Mouse (Mus musculus): Measurements from ENCODE around the gene Grid1.

The Grid1 gene

DNA sequence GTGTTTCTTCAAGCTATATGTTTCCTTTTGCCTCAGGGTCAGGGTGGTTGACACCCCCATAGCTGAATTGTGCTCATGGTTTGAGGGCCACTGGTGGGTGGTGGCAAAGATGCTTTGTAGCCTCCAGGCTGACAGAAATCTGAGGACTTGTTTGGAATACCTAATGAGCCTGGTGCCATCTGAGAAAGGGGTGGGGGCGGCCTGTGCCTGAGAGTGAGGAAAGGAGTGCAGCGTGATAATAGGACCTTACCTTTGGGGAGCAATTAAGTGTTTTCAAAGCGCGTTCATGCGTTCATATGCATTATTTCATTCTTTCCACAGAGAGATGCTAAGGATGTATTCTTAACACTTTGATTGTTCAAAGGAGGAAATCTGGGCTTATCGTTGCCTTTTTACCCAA is 372.3 kb downstream of the Grid1 start:
- in situ Hi-C loops (cut with MboI, MseI) = no loop called here

DNA sequence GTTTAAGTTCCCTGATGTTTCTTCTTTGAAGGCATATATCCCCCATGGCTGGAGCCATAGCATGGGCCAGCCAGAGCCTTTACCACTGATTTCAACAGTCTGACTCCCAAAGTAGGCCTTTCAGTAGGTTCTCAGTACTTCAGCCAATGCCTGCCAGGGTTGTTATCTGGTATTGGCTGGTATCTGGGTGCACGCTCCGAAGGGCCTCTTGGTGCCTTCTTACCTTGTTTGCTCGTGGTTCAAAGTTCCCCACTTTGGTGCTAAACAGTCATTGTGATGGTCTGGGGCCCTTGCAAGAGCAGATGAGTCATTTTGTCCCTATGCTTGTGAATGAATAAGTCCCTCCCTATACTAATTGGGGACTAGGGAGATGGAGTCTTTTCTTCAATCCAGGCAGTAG is 377.5 kb downstream of the Grid1 start:
- in situ Hi-C loops (cut with MboI, MseI) = no loop called here

DNA sequence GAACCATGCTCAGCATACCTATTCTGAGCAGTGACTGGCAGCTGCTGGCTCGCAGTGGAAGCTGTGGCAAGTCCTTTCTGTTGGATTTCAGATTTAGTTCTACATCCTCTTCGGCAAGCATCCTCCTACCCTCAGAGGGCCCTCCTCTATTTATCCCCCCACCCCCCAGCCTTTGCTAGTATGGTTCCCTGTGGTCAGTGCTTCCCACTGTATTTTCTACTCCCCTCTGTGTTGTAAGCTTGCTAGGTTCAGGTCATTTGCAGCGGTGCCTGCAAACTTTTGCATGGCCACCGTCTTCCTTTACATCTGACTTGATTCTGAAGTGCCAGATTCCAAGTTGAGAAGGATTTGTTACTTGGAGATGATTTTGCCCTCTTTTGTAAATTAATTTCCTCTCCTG is 378.5 kb downstream of the Grid1 start:
- in situ Hi-C loops (cut with MboI, MseI) = no loop called here

DNA sequence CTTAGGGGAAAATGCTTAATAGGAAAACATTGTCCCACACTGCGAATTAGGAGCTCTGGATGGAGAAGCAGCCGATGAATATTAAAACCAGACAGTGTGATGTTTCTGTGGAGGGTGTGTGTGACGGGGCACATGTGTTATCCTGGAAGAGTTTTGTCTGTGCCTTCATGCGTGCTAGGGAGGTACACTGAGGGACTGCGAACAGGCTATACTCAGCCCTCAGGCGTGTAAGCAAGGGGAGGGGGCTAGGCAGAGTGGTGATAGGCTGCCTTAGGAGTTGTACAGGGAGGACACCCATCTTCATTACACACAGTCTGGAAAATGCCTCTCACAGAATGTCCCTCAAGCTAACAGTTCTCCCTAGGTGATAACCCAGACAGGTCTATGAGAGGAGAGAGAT is 379.0 kb downstream of the Grid1 start:
- in situ Hi-C loops (cut with MboI, MseI) = no loop called here

DNA sequence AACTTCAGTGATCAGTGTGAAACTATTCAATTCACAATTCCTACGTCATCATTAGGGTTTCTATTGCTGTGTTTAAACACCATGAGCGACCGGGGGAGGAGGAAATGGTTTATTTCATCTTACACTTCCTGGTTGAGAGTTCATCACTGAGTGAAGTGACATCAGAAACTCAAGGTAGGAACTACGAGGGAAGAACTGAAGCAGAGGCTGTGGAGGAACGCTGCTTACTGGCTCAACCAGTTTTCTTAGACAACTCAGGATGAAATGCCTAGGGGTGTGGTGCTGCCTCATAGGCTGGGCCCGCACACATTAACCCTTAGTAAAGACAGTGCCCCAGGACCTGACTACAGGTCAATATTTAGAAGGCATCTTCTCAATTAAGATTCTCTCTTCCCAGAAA is 389.5 kb downstream of the Grid1 start:
- in situ Hi-C loops (cut with MboI, MseI) = no loop called here

DNA sequence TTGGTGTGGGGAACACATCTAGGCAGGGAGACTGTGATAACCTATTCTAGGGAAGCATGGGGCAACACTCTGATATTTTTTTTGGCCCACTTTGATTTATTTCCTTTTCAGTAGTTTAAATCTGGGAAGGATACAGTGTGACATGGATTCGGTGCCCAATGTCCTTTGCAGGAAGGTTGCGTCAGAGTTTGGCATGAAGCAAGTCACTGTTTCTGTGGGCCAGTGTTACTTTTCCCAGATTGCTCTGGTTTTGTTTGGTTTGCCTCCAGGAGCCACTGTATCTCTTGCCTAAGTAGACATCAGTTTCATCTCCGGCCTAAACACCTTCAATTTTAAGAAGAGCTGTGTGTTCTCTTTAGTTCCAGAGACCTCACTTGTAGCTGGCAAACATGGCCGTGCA is 399.1 kb downstream of the Grid1 start:
- in situ Hi-C loops (cut with MboI, MseI) = no loop called here

DNA sequence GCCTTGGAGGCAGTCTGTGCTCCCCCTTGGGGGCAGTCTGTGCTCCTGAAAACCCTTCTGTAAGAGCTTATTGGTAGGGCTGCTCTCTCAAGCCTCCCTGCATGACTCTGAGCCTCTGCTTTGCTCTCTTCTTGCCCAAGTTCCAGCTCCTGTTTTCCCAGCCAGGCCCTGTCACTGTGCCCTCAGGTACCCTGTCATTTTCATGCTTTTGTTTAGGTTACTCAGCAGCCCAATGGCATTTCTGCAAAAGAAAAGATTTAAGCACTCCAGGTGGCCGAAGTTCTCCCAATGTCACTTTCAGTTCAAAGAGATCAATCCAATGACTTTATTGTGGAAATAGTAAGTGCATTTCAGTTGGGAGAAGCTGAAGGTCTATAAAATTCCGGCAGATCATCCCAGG is 402.3 kb downstream of the Grid1 start:
- in situ Hi-C loops (cut with MboI, MseI) = no loop called here

DNA sequence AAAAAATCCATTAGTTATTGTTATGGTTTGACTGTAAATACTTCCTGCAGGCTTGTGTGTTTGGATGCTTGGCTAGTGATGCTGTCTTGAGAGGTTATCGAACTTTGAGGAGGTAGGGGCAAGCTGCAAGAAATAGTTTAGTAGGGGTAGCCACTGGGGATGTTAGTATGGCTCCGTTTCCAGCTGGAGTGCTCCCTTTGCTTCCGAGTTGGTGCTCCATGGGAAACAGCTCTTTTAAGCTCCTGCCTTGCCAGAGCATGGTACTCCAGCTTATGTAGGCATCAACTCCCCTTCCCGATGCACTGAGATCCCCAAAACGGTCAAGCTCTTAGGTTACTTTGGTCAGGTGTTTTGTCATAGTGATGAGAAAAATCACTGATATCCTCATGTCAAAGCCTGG is 407.7 kb downstream of the Grid1 start:
- in situ Hi-C loops (cut with MboI, MseI) = loop anchor here in 1 of 2 experiments (5.0 kb wide), 1 partner anchor 50 kb away; no protein-coding TSS in a partner anchor

DNA sequence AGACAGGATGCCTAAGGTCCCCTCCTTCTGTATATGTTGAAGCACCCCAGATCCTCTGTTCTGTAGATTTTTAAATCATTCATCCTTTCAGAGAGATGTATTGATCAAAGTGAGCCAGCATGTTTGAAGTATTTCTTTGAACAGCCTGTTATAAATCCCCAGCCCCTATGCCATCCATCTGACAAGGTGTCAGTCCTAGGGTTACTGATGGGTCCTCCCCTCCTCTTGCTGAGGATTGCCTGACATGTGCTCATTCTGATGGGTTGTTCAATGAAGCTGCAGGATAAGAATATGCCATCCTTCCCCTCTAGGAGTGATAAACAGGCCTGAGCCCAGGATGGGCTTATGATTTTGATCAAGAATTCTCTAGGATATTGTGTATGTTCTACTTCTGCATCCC is 411.5 kb downstream of the Grid1 start:
- in situ Hi-C loops (cut with MboI, MseI) = no loop called here

DNA sequence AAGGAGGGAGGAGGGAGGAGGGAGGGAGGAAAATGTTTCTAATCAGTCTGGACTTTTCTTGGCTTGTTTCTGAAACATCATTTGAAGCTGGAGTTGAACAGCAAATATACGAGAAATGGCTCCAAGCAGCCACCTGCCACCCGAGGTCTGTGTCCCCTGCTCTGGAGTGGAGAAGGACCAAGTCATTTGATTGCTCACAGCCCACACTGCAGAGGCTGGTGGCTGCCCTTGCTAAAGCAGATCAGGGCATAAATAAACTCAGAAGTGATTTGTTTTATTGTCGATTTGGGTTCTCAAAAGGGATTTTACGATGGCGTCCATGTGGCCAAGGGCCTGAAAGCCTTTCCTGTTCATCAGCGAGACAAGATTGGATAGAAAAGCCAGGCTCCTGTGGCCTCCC is 423.0 kb downstream of the Grid1 start:
- in situ Hi-C loops (cut with MboI, MseI) = no loop called here

DNA sequence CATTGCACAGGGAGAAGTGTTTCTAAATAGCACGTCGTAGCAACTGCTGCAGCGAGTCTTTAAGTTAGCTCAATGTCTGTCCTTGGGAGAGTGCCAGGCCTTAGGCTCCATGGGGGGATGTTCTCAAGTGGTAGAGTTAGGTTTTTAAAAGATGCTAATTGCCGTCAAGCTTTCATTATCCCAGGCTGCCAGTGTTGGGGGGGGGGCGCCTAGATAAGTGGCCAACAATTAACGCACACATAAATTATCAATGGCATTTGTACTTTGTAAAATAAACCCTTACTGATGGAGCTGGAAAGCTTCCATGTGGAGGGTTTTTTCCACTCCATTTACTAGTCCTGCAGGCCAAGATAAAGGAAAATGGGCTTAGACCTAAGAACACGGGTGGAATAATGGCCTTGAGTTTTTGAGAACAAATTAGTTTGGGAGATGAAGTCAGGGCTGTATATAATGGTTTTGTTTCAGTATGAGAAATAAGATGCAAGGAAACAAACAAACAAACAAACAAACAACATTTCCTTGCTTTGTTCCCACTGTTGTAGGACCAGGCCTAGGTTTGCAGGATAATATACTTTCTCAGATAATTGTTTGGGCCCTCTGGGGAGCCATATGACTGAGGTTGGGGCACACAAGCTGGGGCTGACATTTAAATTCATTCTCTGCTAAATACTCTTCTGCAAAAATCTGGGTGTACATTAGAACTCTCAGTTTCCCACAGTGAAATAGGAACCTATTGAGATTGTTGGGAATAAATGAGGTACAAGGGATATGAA is 425.1 kb downstream of the Grid1 start:
- in situ Hi-C loops (cut with MboI, MseI) = no loop called here

DNA sequence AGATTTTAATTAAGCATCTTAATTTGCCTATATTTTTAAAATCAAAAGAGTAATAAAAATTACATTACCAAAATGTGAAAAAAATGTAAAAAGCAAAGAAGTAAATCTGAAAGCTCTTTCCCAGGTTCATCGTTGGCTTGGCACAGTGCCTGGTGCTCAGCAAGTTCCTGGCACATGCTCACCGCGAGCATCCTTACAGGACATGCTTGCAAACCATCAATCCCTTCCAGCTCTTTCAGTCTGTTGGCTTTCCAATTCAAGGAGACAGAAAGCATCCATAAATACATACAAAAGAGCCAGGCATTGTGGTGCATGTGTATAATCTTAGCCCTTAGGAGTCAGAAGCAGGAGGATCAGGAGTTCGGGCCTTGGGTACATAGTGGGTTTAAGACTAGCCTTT is 430.5 kb downstream of the Grid1 start:
- in situ Hi-C loops (cut with MboI, MseI) = loop anchor here in 1 of 2 experiments (5.0 kb wide), 1 partner anchor 1477 kb away; no protein-coding TSS in a partner anchor

DNA sequence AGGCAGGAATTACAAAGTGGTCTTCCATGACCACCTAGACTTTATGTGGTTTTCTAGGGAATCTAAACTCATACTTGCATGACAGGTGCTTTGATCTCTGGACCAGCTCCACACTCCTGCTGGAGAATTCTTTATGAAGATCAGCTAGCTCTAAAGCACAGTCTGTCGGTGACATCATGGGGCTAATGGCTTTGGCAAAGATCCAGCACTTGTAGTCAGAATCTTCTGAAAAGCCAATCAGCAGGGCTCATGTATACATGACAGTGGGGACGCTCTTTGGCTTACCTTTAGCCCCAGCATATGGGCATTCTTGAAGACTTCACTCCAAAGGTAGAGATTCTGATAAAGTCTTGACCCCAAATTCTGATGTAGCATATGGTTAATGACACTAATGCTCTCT is 434.6 kb downstream of the Grid1 start:
- in situ Hi-C loops (cut with MboI, MseI) = loop anchor here in 1 of 2 experiments (5.0 kb wide), 1 partner anchor 1473 kb away; no protein-coding TSS in a partner anchor

DNA sequence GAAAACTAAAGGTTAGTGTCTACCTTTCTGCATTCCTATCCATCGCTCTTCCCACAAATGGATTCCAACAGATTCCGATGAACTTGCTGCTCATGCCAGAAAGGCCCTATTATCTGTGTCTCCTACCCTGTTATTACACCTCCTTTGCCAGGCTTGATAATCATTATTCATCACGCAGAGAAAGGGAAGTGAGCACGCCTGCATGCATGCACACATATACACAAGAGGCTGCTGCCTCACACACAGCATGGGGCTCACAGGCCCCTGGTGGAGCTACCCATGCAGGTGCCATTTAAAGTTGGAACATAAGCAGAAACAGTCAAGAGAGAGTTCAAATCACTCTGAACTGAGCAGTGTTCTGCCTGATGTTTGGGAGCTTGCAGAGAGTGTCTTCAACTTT is 450.4 kb downstream of the Grid1 start:
- in situ Hi-C loops (cut with MboI, MseI) = no loop called here

DNA sequence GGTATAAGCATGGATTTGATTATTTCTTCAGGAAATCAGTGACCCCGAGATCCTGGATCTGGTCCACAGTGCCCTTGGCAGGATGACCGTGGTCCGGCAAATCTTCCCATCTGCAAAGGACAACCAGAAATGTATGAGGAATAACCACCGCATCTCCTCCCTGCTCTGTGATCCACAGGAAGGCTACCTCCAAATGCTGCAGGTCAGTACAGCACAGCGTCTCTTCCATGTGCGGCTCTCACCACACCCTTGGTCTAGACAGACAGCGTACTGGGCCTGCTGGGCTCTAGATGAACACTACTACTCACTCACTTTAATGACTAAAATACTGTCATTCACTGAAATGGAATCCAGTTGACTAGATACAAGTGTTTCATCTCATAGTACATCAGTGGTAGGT is 489.3 kb downstream of the Grid1 start:
- in situ Hi-C loops (cut with MboI, MseI) = no loop called here

DNA sequence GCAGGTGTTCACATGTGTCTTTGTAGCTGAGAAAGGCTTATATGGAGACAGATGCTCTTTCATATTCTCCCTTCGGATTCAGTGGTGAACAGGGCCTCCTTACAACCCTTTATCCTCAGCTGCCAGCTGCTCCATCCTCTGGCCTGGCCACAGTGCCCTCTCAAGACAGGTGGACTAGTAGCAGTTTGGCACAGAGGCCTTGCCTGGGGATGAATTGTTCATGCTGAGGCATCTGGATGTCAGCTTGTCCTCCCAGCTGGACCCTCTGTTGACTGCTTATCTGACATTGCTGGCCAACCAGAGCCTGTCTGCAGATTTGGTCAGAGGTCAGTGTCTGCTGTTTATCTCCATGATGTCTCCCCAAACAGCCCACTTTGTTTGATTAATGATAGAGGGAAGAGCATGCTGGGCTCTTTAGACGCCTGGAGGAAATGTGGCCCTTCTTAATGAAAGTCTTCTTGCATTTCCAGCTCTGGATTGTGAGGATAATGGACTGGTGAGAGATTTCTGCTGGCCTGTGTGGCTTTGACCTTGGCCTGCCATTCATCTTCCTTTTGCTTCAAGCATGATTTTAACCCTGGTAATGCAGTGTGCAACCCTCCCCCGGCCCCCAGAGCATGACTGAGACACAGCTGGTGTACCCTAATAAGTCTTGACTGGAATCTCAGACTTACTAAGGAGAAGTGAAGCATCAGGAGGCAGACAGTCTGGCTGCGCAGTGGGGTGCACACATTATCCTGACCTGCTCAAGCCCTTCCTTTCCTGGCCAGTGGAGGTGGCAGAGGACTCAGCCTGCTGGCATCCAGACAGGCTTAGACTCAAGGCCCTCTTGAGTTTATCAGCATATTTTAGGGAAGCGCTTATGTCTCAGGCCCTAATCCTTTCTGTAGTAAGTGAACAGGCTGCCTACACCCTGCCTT is 493.7 kb downstream of the Grid1 start:
- in situ Hi-C loops (cut with MboI, MseI) = loop anchor here in 1 of 2 experiments (10.0 kb wide), 1 partner anchor 1481 kb away; no protein-coding TSS in a partner anchor

DNA sequence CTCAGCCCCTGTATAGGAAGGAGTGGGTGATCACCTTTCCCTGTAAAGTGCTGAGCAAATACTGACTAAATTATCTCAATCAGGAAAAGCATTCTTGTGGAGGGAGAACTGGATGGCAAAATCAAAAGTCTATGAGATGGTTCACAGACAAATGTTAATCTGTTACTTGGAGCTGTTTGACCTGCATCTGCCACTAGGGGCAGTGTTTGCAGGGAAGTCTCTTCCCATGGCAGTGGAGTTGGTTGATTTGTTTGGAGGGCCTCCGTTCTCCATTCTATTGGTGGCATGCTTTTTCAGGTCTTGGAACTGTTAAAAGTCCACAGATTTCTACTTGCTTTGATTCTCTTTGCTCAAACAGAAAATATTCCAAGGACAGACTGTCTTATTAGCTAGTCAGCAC is 506.4 kb downstream of the Grid1 start:
- in situ Hi-C loops (cut with MboI, MseI) = no loop called here

DNA sequence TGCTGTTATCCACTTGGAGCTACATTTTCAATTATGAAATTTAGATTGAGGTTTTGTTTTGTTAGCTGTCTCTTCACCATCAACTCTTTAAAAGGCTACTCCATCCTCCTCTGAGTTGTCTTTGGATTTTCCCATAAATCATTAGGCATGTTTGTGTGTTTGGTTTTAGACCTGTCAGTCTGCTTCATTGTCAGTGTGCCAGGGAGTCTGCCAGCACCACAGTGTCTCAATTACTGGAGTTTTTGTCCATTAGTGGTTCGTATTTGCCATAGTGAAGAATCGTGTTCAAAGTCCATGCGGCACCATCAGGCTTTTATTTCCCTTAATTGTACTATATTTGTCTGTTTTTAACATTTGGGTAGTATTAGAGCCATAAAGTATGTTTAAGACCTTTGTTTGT is 516.7 kb downstream of the Grid1 start:
- in situ Hi-C loops (cut with MboI, MseI) = no loop called here

DNA sequence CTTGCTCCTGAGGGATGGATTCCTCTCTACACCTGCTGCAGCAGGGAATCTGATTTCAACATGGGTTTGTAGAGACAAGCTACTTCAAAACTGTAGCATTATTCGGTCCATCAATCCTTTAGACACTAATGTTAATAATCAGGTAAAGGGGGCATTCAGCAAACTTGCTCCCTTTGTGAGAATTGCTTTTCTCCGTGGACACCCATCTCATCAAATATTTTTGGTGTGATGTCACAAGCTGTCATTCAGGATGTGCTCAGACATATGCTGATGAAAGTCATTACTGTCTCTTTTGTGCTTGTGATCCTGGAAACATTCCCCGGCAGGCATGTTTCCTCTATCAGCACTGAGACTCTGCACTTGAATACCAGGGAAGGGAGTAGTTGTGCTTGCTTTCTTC is 536.1 kb downstream of the Grid1 start:
- in situ Hi-C loops (cut with MboI, MseI) = no loop called here

DNA sequence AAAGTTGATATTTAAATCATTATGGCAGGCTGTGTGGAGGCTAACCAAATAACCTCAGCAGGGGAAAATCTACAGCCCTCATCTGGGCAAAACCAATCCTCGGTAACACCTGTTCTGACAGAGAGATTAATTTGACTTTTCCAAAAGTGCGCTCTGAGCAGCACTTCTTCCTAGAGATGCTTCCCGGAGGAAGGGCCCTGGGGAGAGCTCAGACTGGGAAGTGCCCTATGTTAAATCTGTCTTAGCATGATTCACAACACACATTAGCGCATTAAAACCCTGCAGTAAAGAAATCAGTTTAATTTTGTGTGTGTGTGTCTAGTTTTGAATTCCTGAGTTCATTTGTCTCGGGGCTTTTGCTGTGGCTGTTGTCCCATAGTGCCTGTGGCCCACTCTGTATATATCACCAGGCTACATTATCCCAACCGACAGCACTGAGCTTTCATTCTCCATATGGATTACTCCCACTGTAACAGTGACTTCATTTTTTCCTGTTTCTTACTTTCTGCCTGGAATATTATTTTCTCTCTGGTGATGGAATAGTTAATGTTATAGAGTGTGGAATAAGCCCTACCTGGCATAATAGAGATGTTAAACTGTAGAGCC is 536.7 kb downstream of the Grid1 start:
- in situ Hi-C loops (cut with MboI, MseI) = no loop called here

DNA sequence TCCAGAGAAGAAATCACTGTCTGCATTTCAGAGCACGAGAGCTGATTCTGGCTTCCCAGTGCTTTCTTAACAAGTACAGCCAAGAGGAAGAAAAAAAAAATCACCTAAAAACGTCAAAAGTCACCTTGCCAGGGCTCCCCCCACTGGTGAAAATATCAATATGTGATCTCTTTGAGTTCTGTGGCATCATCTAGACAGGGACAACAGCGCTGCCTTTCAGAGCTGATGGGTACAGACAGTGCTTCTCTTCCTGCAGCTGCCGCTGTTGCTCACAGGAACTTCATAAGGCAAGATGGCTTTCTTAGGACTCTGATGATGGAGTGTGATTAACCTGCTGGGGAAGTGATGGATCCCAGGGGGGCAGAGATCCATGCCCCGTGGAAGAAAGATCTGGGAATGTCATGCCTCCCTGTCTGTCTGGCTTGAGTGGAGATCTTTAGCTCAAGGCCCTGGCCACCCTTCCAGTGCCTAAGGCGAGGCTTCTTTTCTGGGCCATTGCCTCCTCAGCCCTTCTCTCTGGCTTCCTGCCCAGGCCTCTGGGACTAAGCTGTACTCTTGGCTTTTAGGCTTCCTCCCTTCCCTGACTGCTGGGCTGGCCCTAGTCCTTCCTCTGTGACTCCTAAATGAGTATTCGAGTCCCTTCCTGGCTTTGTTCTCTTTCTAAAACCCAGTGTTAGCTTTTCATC is 538.4 kb downstream of the Grid1 start:
- in situ Hi-C loops (cut with MboI, MseI) = no loop called here

Data from T-helper 17 cell (primary cell).